Mouse (Mus musculus) lung, postnatal 0 days (tissue): ENCODE data around the gene Nom1. TPM values are rescaled to one million over a fixed set of nuclear protein-coding genes. Genes with fewer than 3 reads are reported as not detected.
A peak's percentile ranks its signal among the peaks of the same experiment; 100 is the strongest.

Source experiments
- ATAC-seq: fragments of 200-750 bp; cut with Nextera tagmentation; 2 replicates; pipeline ENCODE4 v1.8.0; 2017; ENCODE audit warnings: moderate library complexity
- DNase-seq: peaks from one replicate; pipeline ENCODE4 v3.0.0-alpha.2; 2016; ENCODE audit warnings: low spot score
- H3K27ac ChIP-seq: fragments of 300-500 bp; sonication (generic); 2 replicates; pipeline ENCODE4 v1.5.1; 2014; ENCODE audit warnings: antibody characterized with exemption, mild to moderate bottlenecking, low read length, mixed read lengths
- H3K27me3 ChIP-seq: fragments of 300-500 bp; sonication (generic); replicated peaks from 2 replicates; pipeline ENCODE4 v1.6.1; 2014; ENCODE audit warnings: low read length, mixed read lengths; ENCODE audit not compliant: insufficient read depth
- H3K36me3 ChIP-seq: fragments of 300-500 bp; sonication (generic); 2 replicates; pipeline ENCODE4 v1.6.1; 2014; ENCODE audit warnings: low read length, mixed read lengths; ENCODE audit not compliant: insufficient read depth
- H3K4me1 ChIP-seq: fragments of 300-500 bp; sonication (generic); 2 replicates; pipeline ENCODE4 v1.6.1; 2014; ENCODE audit warnings: antibody characterized with exemption, low read depth, low read length, mixed read lengths; ENCODE audit not compliant: insufficient read depth
- H3K4me2 ChIP-seq: fragments of 300-500 bp; sonication (generic); replicated peaks from 2 replicates; pipeline ENCODE4 v1.6.1; 2014; ENCODE audit warnings: low read depth, mild to moderate bottlenecking, low read length, moderate library complexity, mixed read lengths
- H3K4me3 ChIP-seq: fragments of 300-500 bp; sonication (generic); 2 replicates; pipeline ENCODE4 v1.5.1; 2014; ENCODE audit warnings: low read depth, low read length
- H3K9ac ChIP-seq: fragments of 300-500 bp; sonication (generic); replicated peaks from 2 replicates; pipeline ENCODE4 v1.6.1; 2014; ENCODE audit warnings: low read depth, mild to moderate bottlenecking
- H3K9me3 ChIP-seq: fragments of 300-500 bp; sonication (generic); 2 replicates; pipeline ENCODE4 v1.6.1; 2016; ENCODE audit warnings: low read length, mixed read lengths
- CTCF ChIP-seq: IDR thresholded peaks from 2 replicates; pipeline ENCODE4 v1.5.1; 2016; ENCODE audit warnings: antibody characterized with exemption, mild to moderate bottlenecking
- EP300 ChIP-seq: IDR thresholded peaks from 2 replicates; pipeline ENCODE4 v1.6.1; 2016; ENCODE audit warnings: antibody characterized with exemption, mild to moderate bottlenecking, control low read depth
- WGBS: fragments of 180-500 bp; shearing (Covaris S2); extraction: QIAGEN DNeasy Blood & Tissue Kit; methylation state at CpG from one replicate; pipeline ENCODE4 v1.1.7; 2014; 5-methylcytosine and 5-hydroxymethylcytosine counted together
- polyA plus RNA-seq: library from polyadenylated mRNA; unstranded; fragments of >200 nt; fragmentation: Nextera tagmentation; extraction: Ambion mirVana; gene quantifications from 2 replicates; pipeline ENCODE4 v1.2.1, GENCODE M21; 2015

Nom1 gene
- polyA plus RNA-seq, 1 experiment from 2014 or later = 17.6 TPM

GRCm38 (mm10) chr5:29456895-29457656 is 22.6 kb downstream of the Nom1 start:
- WGBS = 68% methylated on average over 5 of the region's 5 CpGs
- ATAC-seq = no peak
- Histone ChIP-seq H3K4me3 (no peak overlapping the region), H3K27me3 (no peaks in the 10 kb centered on the region), H3K9me3 (no peaks in the 10 kb centered on the region), H3K36me3 (0 out of 2 replicates have a peak, but pooled peaks cover 5% of the 10 kb centered on the region), H3K4me1 (no peaks in the 10 kb centered on the region), H3K9ac (no peak overlapping the region), H3K4me2 (no peak overlapping the region), H3K27ac (no peak overlapping the region)
- DNase-seq = no peak
- no peak for TF ChIP-seq EP300
- TF ChIP-seq CTCF = no peak

DNA sequence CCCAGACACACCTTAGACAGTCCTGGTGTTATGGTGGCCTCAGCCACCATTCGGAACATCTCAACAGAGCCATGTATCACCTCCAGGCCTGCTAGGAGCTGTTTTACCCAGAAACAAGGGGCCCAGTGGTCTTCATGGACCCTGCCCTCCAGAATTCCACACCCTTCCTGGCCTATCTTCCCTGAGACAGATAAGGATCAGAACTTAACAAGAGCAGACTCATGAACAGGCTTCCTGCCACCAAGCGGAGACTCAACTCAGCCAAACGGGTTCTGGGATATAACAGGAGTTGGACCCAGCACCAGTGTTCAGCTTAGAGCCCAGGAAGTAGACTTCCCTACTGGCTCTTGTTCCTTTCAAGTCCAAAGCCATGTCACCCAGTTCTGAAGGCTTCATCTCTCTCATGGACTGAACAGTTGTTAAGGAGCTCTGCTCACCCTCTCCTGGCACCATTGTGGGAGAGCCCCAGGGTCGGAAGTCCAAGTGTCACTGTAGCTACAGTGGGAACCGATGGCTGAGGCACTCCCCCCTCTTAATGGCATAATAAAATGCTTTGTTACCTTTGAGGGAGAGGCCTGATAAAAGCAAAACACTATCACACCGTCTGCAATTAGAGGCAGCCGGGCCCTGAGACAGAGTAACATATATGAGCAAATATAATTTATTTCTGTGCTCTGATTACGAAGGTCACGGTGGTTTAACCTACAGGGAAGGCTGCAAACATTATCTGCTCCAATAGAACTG is 28.7 kb downstream of the Nom1 start:
- Histone ChIP-seq H3K9ac (no peak overlapping the region), H3K27ac (no peak overlapping the region), H3K4me3 (no peak overlapping the region), H3K9me3 (no peaks in the 10 kb centered on the region), H3K4me2 (no peak overlapping the region), H3K27me3 (peaks cover 12% of the 10 kb centered on the region), H3K36me3 (0 out of 2 replicates have a peak, but pooled peaks cover 4% of the 10 kb centered on the region), H3K4me1 (no peaks in the 10 kb centered on the region)
- TF ChIP-seq EP300 = no peak
- no peak for TF ChIP-seq CTCF
- 55% methylated on average over 9 of the region's 9 CpGs for WGBS
- no peak for DNase-seq
- no peak for ATAC-seq

- 0 out of 2 replicates have a peak overlapping the region, but pooled peaks have one; percentile 19 for H3K9ac ChIP-seq
- 4% methylated on average over 63 of the region's 67 CpGs for WGBS
- TF ChIP-seq EP300 = no peak
- no peak for TF ChIP-seq CTCF
- H3K4me2 ChIP-seq = peak overlapping the region; percentile 73
- no peak overlapping the region for H3K27ac ChIP-seq
- ATAC-seq = peak; percentile 38
- no peaks in the 10 kb centered on the region for H3K4me1 ChIP-seq
- H3K27me3 ChIP-seq = peaks cover 55% of the 10 kb centered on the region
- DNase-seq = peak; percentile 14
- H3K4me3 ChIP-seq = peak overlapping the region; percentile 52
- no peaks in the 10 kb centered on the region for H3K9me3 ChIP-seq
- no peaks in the 10 kb centered on the region for H3K36me3 ChIP-seq
Observed at GRCm38 (mm10) chr5:29467489-29468350, 33.3 kb downstream of the Nom1 start.

DNA sequence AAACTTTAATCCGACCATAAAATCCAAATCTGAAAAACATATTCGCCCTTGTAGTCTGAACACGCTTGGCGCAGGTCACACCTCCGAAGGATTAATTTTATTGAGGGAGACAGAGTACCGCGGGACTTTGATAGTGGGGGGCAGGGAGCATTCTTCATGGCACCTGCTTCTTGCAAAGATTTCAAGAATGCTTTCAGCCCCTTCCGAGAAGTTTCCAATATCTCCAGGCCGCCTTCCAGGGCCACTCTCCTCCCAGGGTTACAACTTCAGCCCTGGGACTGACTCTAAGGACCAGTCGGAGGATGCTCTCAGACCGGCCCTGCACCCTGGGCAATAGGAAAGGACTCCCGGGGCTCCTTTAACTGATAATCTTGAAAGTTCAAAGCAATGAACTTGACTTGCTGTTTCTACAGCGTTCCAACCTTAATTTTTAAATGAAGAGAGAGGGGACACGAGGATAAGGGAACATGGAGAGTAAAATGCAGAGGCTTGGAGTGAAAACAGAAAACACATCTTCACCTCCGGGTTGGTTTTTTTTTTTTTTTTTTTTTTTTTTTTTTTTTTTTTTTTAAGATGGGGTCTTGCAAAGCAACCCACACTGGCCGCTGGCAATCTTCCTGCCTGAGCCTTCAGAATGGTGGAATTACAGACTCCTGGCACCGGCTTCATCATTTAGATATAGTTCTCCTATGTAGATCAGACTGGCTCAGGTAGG is 34.0 kb downstream of the Nom1 start:
- no peak for ATAC-seq
- peak overlapping the region; percentile 52 for H3K4me3 ChIP-seq
- H3K9me3 ChIP-seq = no peaks in the 10 kb centered on the region
- DNase-seq = no peak
- TF ChIP-seq CTCF (no peak), EP300 (no peak)
- H3K9ac ChIP-seq = no peak overlapping the region
- peaks cover 62% of the 10 kb centered on the region for H3K27me3 ChIP-seq
- H3K4me2 ChIP-seq = peak overlapping the region; percentile 73
- H3K4me1 ChIP-seq = no peaks in the 10 kb centered on the region
- 2% methylated on average over 17 of the region's 17 CpGs for WGBS
- no peak overlapping the region for H3K27ac ChIP-seq
- no peaks in the 10 kb centered on the region for H3K36me3 ChIP-seq

- no peak overlapping the region for H3K9ac ChIP-seq
- H3K27ac ChIP-seq = no peak overlapping the region
- no peaks in the 10 kb centered on the region for H3K4me1 ChIP-seq
- no peaks in the 10 kb centered on the region for H3K9me3 ChIP-seq
- 15% methylated on average over 4 of the region's 4 CpGs for WGBS
- no peak overlapping the region for H3K4me3 ChIP-seq
- DNase-seq = no peak
- no peaks in the 10 kb centered on the region for H3K36me3 ChIP-seq
- TF ChIP-seq CTCF = no peak
- TF ChIP-seq EP300 = no peak
- ATAC-seq = no peak
- H3K27me3 ChIP-seq = peaks cover 72% of the 10 kb centered on the region
- no peak overlapping the region for H3K4me2 ChIP-seq
Observed at GRCm38 (mm10) chr5:29469501-29469900, 35.0 kb downstream of the Nom1 start.
